ENCODE assay signal across 8 mouse cellular contexts in genomic region chr19:56990367-56991111, GRCm38 (mm10). TPM values are rescaled to one million over a fixed set of nuclear protein-coding genes. Genes with fewer than 3 reads are reported as not detected.
DNase-seq lines count a peak whose midpoint lies in the region; ATAC-seq lines count a peak whose summit lies in the region.

No protein-coding gene starts in this region.

- peak; percentile 45 for ATAC-seq in limb, embryonic 13.5 days (ENCODE audit: low FRiP score, low read depth)
- ATAC-seq in kidney, embryonic 15.5 days (replicated peaks; ENCODE audit: low FRiP score), result no peak
- ATAC-seq in midbrain, embryonic 16.5 days, result peak; percentile 83
- no peak for ATAC-seq in liver, embryonic 12.5 days
- no peak for ATAC-seq in erythroblast, adult 5-6 weeks (replicated peaks; ENCODE audit: low FRiP score, poor library complexity, severe bottlenecking)

- 39% methylated on average over 14 of the region's 14 CpGs for WGBS in limb, embryonic 13.5 days
- WGBS in limb, embryonic 10.5 days, result 68% methylated on average over 14 of the region's 14 CpGs
- WGBS in forebrain, embryonic 10.5 days, result 45% methylated on average over 14 of the region's 14 CpGs
- 62% methylated on average over 14 of the region's 14 CpGs for WGBS in kidney, embryonic 15.5 days
- 12% methylated on average over 14 of the region's 14 CpGs for WGBS in midbrain, embryonic 16.5 days
- 59% methylated on average over 14 of the region's 14 CpGs for WGBS in liver, embryonic 12.5 days (ENCODE audit: insufficient replicate concordance)

- H3K4me2 ChIP-seq in limb, embryonic 13.5 days (replicated peaks), result no peak overlapping the region
- no peak overlapping the region for H3K4me2 ChIP-seq in kidney, embryonic 15.5 days
- H3K4me2 ChIP-seq in midbrain, embryonic 16.5 days (ENCODE audit: low read length), result peak overlapping the region; percentile 30
- H3K4me2 ChIP-seq in liver, embryonic 12.5 days, result no peak overlapping the region

- H3K9ac ChIP-seq in limb, embryonic 13.5 days, result no peak overlapping the region
- no peak overlapping the region for H3K9ac ChIP-seq in kidney, embryonic 15.5 days
- H3K9ac ChIP-seq in midbrain, embryonic 16.5 days (ENCODE audit: low read depth, low read length), result no peak overlapping the region; the same call in 1 of the 2 replicates
- H3K9ac ChIP-seq in liver, embryonic 12.5 days, result no peak overlapping the region

- peaks cover 30% of the 10 kb centered on the region for H3K4me1 ChIP-seq in limb, embryonic 13.5 days
- H3K4me1 ChIP-seq in limb, embryonic 10.5 days, result peaks cover 22% of the 10 kb centered on the region
- peaks cover 61% of the 10 kb centered on the region for H3K4me1 ChIP-seq in forebrain, embryonic 10.5 days
- peaks cover 63% of the 10 kb centered on the region for H3K4me1 ChIP-seq in kidney, embryonic 15.5 days
- H3K4me1 ChIP-seq in midbrain, embryonic 16.5 days (ENCODE audit: control insufficient read depth, insufficient read depth, low read length), result peaks cover 14% of the 10 kb centered on the region
- peaks cover 6% of the 10 kb centered on the region; the same call in 1 of the 2 replicates for H3K4me1 ChIP-seq in liver, embryonic 12.5 days

- peak overlapping the region; percentile 48; the same call in 1 of the 2 replicates for H3K27ac ChIP-seq in limb, embryonic 13.5 days
- no peak overlapping the region for H3K27ac ChIP-seq in limb, embryonic 10.5 days
- H3K27ac ChIP-seq in forebrain, embryonic 10.5 days, result peak overlapping the region; percentile 80
- H3K27ac ChIP-seq in kidney, embryonic 15.5 days, result peak overlapping the region; percentile 41
- peak overlapping the region; percentile 58 for H3K27ac ChIP-seq in midbrain, embryonic 16.5 days (ENCODE audit: low read length)
- no peak overlapping the region for H3K27ac ChIP-seq in liver, embryonic 12.5 days

- no peak for DNase-seq in limb, embryonic 10.5 days (ENCODE audit: low spot score)
- DNase-seq in forebrain, embryonic 10.5 days (ENCODE audit: extremely low spot score, low spot score), result peak; percentile 42
- no peak for DNase-seq in MN1 (ENCODE audit: low spot score)

- H3K4me3 ChIP-seq in limb, embryonic 13.5 days, result no peak overlapping the region
- H3K4me3 ChIP-seq in limb, embryonic 10.5 days, result no peak overlapping the region
- no peak overlapping the region for H3K4me3 ChIP-seq in forebrain, embryonic 10.5 days
- H3K4me3 ChIP-seq in kidney, embryonic 15.5 days (replicated peaks), result no peak overlapping the region
- H3K4me3 ChIP-seq in midbrain, embryonic 16.5 days (ENCODE audit: low read depth, low read length), result no peak overlapping the region
- H3K4me3 ChIP-seq in liver, embryonic 12.5 days, result no peak overlapping the region

- no peaks in the 10 kb centered on the region for H3K27me3 ChIP-seq in limb, embryonic 13.5 days
- no peaks in the 10 kb centered on the region for H3K27me3 ChIP-seq in limb, embryonic 10.5 days (ENCODE audit: low read depth, poor library complexity, severe bottlenecking)
- no peaks in the 10 kb centered on the region for H3K27me3 ChIP-seq in forebrain, embryonic 10.5 days (ENCODE audit: poor library complexity, severe bottlenecking)
- no peaks in the 10 kb centered on the region for H3K27me3 ChIP-seq in kidney, embryonic 15.5 days
- H3K27me3 ChIP-seq in midbrain, embryonic 16.5 days (ENCODE audit: control insufficient read depth, insufficient read depth, low read depth, low read length), result no peaks in the 10 kb centered on the region
- H3K27me3 ChIP-seq in liver, embryonic 12.5 days (replicated peaks), result no peaks in the 10 kb centered on the region

- H3K9me3 ChIP-seq in limb, embryonic 13.5 days, result no peaks in the 10 kb centered on the region
- no peaks in the 10 kb centered on the region for H3K9me3 ChIP-seq in limb, embryonic 10.5 days (replicated peaks)
- H3K9me3 ChIP-seq in forebrain, embryonic 10.5 days, result no peaks in the 10 kb centered on the region
- no peaks in the 10 kb centered on the region for H3K9me3 ChIP-seq in kidney, embryonic 15.5 days (replicated peaks)
- H3K9me3 ChIP-seq in midbrain, embryonic 16.5 days (replicated peaks; ENCODE audit: control insufficient read depth, low read length, poor library complexity, severe bottlenecking), result no peaks in the 10 kb centered on the region
- no peaks in the 10 kb centered on the region for H3K9me3 ChIP-seq in liver, embryonic 12.5 days (replicated peaks)

- no peaks in the 10 kb centered on the region for H3K36me3 ChIP-seq in limb, embryonic 13.5 days
- no peaks in the 10 kb centered on the region for H3K36me3 ChIP-seq in limb, embryonic 10.5 days
- H3K36me3 ChIP-seq in forebrain, embryonic 10.5 days (replicated peaks), result no peaks in the 10 kb centered on the region
- no peaks in the 10 kb centered on the region for H3K36me3 ChIP-seq in kidney, embryonic 15.5 days
- no peaks in the 10 kb centered on the region for H3K36me3 ChIP-seq in midbrain, embryonic 16.5 days (ENCODE audit: control insufficient read depth, insufficient read depth, low read length)
- no peaks in the 10 kb centered on the region for H3K36me3 ChIP-seq in liver, embryonic 12.5 days

RNA-seq across cellular contexts. Expression of gene Afap1l2, which starts 17.5 kb away (rescaled TPM):
- polyA plus RNA-seq in limb, embryonic 13.5 days (2015; fragmentation: Nextera tagmentation; extraction: Ambion mirVana), result 5.6 and 6.9 TPM in 2 replicates
- polyA plus RNA-seq in limb, embryonic 10.5 days (2016; fragmentation: Nextera tagmentation; extraction: Ambion mirVana), result 0.51 and 1.1 TPM in 2 replicates
- 1.2 and 1.5 TPM in 2 replicates for polyA plus RNA-seq in forebrain, embryonic 10.5 days (2016; fragmentation: Nextera tagmentation; extraction: Ambion mirVana)
- polyA plus RNA-seq in kidney, embryonic 15.5 days (2015; fragmentation: Nextera tagmentation; extraction: Ambion mirVana), result 16.8 and 18.3 TPM in 2 replicates
- 9.5 and 11.7 TPM in 2 replicates for polyA plus RNA-seq in midbrain, embryonic 16.5 days (2015; fragmentation: Nextera tagmentation; extraction: Ambion mirVana)
- polyA plus RNA-seq in liver, embryonic 12.5 days (2016; fragmentation: Nextera tagmentation; extraction: Ambion mirVana), result 1.2 and 1.3 TPM in 2 replicates
- 5.2 TPM in 1 of 2 replicates, not detected in the other for total RNA-seq in erythroblast, adult 5-6 weeks (2015; ENCODE audit: low replicate concordance)
- 0.34 TPM in 1 of 2 replicates, not detected in the other for total RNA-seq in erythroblast, adult 5-6 weeks (2017; ENCODE audit: low replicate concordance)

Comparison
In these comparisons a context has a peak if more than half of its experiments do, and no peak if none do; other contexts are left out.
1. H3K27ac ChIP-seq: peak in limb, embryonic 13.5 days (single experiment), forebrain, embryonic 10.5 days (single experiment), kidney, embryonic 15.5 days (single experiment) and midbrain, embryonic 16.5 days (single experiment); none in limb, embryonic 10.5 days (single experiment) and liver, embryonic 12.5 days (single experiment).
2. ATAC-seq: peak in limb, embryonic 13.5 days (single experiment) and midbrain, embryonic 16.5 days (single experiment); none in kidney, embryonic 15.5 days (single experiment), liver, embryonic 12.5 days (single experiment) and erythroblast, adult 5-6 weeks (single experiment).